In the genomic region with DNA sequence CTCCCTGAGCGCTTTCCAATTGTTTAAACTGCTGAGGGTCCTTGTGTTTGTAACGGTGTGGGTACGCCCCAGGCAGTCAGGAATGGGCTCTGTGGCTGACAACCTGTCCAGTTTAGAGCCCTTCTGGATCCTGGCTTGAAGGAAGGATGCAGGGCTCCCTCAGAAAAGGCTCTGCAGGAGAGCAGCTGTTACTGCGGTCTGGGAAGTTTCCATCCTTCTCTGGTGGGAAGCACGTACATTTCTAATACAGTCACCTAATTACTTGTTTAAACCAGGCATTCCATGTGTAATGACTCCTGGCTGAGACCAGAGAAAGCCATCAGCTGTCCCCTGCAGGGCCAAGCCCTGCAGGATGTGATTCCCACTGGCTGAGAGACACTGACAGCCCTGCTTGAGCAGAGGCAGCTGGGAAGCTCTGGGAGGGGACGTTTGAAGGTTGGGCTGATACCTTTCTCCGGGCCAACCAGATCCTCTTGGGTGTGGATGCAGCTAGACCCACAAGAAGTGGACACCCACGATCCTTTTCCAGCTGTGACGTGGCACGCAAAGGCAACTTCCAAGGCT, we compare ENCODE assay signal across 11 mouse cellular contexts. TPM values are rescaled to one million over a fixed set of nuclear protein-coding genes. Genes with fewer than 3 reads are reported as not detected.
A peak's percentile ranks its signal among the peaks of the same experiment; 100 is the strongest.
DNase-seq lines count a peak whose midpoint lies in the region; ATAC-seq lines count a peak whose summit lies in the region.
"Had no signal": no experiment of that assay in that cellular context is flagged by ENCODE, and none has a peak within 500 bp of the region (broad histone marks: within the 10 kb centered on the region; RNA-seq: fewer than 3 reads in every experiment).

No protein-coding gene starts in this region.

- H3K4me2 ChIP-seq in heart, embryonic 12.5 days = no peak overlapping the region
- no peak overlapping the region for H3K4me2 ChIP-seq in midbrain, embryonic 11.5 days
- H3K4me2 ChIP-seq: embryonic facial prominence, embryonic 15.5 days; midbrain, embryonic 12.5 days had no signal

- peaks cover 13% of the 10 kb centered on the region; the same call in 1 of the 2 replicates for H3K27me3 ChIP-seq in heart, embryonic 12.5 days (replicated peaks)
- H3K27me3 ChIP-seq in midbrain, embryonic 10.5 days (ENCODE audit: low read depth, poor library complexity, severe bottlenecking) = peaks cover 19% of the 10 kb centered on the region
- no peaks in the 10 kb centered on the region for H3K27me3 ChIP-seq in midbrain, embryonic 11.5 days (ENCODE audit: control insufficient read depth, insufficient read depth, low read length)

- intact Hi-C loops in heart, postnatal 10 days (cut with DNase I) = no loop called here

- peak; percentile 21 to 33 for DNase-seq in heart, postnatal 10 days
- no peak for DNase-seq in midbrain, embryonic 10.5 days (ENCODE audit: low spot score)
- no peak for DNase-seq in midbrain, embryonic 11.5 days (ENCODE audit: low spot score, missing footprints)
- DNase-seq in lung, postnatal 4 days = peak; percentile 6 to 59
- no peak for DNase-seq in ovary, postnatal 36 days (ENCODE audit: low spot score)
- DNase-seq in layer of hippocampus, postnatal 36 days = no peak
- DNase-seq: kidney, adult 8-10 months had no signal

- no peak for ATAC-seq in heart, embryonic 12.5 days (ENCODE audit: insufficient number of reproducible peaks, low FRiP score)
- ATAC-seq in midbrain, embryonic 11.5 days (ENCODE audit: low FRiP score) = no peak
- ATAC-seq in cerebellum, adult (ENCODE audit: insufficient number of reproducible peaks, low FRiP score, low TSS enrichment) = no peak

- peaks cover 35% of the 10 kb centered on the region for H3K4me1 ChIP-seq in heart, embryonic 12.5 days (replicated peaks)
- peaks cover 49% of the 10 kb centered on the region for H3K4me1 ChIP-seq in midbrain, embryonic 10.5 days
- H3K4me1 ChIP-seq in midbrain, embryonic 11.5 days (ENCODE audit: control insufficient read depth, insufficient read depth, low read length) = peaks cover 28% of the 10 kb centered on the region

- H3K36me3 ChIP-seq in heart, embryonic 12.5 days = no peaks in the 10 kb centered on the region
- H3K36me3 ChIP-seq in midbrain, embryonic 10.5 days = no peaks in the 10 kb centered on the region
- H3K36me3 ChIP-seq in midbrain, embryonic 11.5 days (ENCODE audit: control insufficient read depth, insufficient read depth, low read length) = no peaks in the 10 kb centered on the region
- H3K36me3 ChIP-seq: embryonic facial prominence, embryonic 15.5 days; midbrain, embryonic 12.5 days had no signal

- no peaks in the 10 kb centered on the region for H3K9me3 ChIP-seq in heart, embryonic 12.5 days (replicated peaks)
- H3K9me3 ChIP-seq in midbrain, embryonic 10.5 days (replicated peaks) = no peaks in the 10 kb centered on the region
- H3K9me3 ChIP-seq in midbrain, embryonic 11.5 days (ENCODE audit: control insufficient read depth, low read length) = no peaks in the 10 kb centered on the region
- H3K9me3 ChIP-seq: embryonic facial prominence, embryonic 15.5 days; midbrain, embryonic 12.5 days had no signal

- WGBS in heart, embryonic 12.5 days = 24% methylated on average over 10 of the region's 10 CpGs
- WGBS in midbrain, embryonic 10.5 days = 20% methylated on average over 10 of the region's 10 CpGs
- WGBS in midbrain, embryonic 11.5 days = 17% methylated on average over 10 of the region's 10 CpGs

- no peak overlapping the region for H3K9ac ChIP-seq in heart, embryonic 12.5 days
- no peak overlapping the region for H3K9ac ChIP-seq in midbrain, embryonic 11.5 days (ENCODE audit: low read length)
- H3K9ac ChIP-seq: embryonic facial prominence, embryonic 15.5 days; midbrain, embryonic 12.5 days had no signal

- no peak overlapping the region for H3K4me3 ChIP-seq in heart, embryonic 12.5 days
- no peak overlapping the region for H3K4me3 ChIP-seq in midbrain, embryonic 10.5 days
- H3K4me3 ChIP-seq in midbrain, embryonic 11.5 days (ENCODE audit: low read depth, low read length) = no peak overlapping the region
- H3K4me3 ChIP-seq: embryonic facial prominence, embryonic 15.5 days; midbrain, embryonic 12.5 days had no signal

- no peak overlapping the region for H3K27ac ChIP-seq in heart, embryonic 12.5 days (ENCODE audit: poor library complexity, severe bottlenecking)
- peak overlapping the region; percentile 50; the same call in 1 of the 2 replicates for H3K27ac ChIP-seq in midbrain, embryonic 10.5 days (replicated peaks)
- H3K27ac ChIP-seq in midbrain, embryonic 11.5 days (ENCODE audit: low read depth, low read length) = no peak overlapping the region
- H3K27ac ChIP-seq: embryonic facial prominence, embryonic 15.5 days had no signal

RNA-seq across cellular contexts. Expression of gene Lrrn2, which starts 38.1 kb away (rescaled TPM):
- total RNA-seq in heart, postnatal 10 days (2021) = 1 to 10 TPM; 4.7 to 6.0 TPM
- 9.8 TPM in 2 replicates for polyA plus RNA-seq in heart, embryonic 12.5 days (2016; fragmentation: Nextera tagmentation; extraction: Ambion mirVana)
- polyA plus RNA-seq in midbrain, embryonic 10.5 days (2016; fragmentation: Nextera tagmentation; extraction: Ambion mirVana) = 7.6 and 10.2 TPM in 2 replicates
- polyA plus RNA-seq in midbrain, embryonic 11.5 days (2014; fragmentation: Nextera tagmentation; extraction: Ambion mirVana) = 8.0 and 9.4 TPM in 2 replicates
- total RNA-seq in layer of hippocampus, postnatal 36 days (2021) = 100 to 1,000 TPM; 206 to 208 TPM

Comparison
In these comparisons a context has a peak if more than half of its experiments do, and no peak if none do; other contexts are left out.
1. DNase-seq: peak in heart, postnatal 10 days (2 of 2) and lung, postnatal 4 days (2 of 2); none in midbrain, embryonic 10.5 days (single experiment), midbrain, embryonic 11.5 days (single experiment), ovary, postnatal 36 days (single experiment) and layer of hippocampus, postnatal 36 days (0 of 2).